Mouse (Mus musculus) c-Kit-negative CD71-positive TER-119-positive erythroid progenitor cells, embryonic 14.5 days (primary cell): ENCODE data around the gene Gcn1l1.
A peak's percentile ranks its signal among the peaks of the same experiment; 100 is the strongest.
"Not testable (repeated sequence)": the region's sequence is repeated elsewhere in the genome, so short reads cannot be mapped to it uniquely, and the experiment has no call there.

Source experiments
- DNase-seq: peaks from one replicate; pipeline ENCODE4 v3.0.0-alpha.2; 2013; ENCODE audit warnings: low read depth, low spot score

The Gcn1l1 gene

GRCm38 (mm10) chr5:115559237-115560101 is 5.6 kb upstream of the Gcn1l1 start, which contains the start of gene Rplp0:
Gene Rplp0 (plus strand): TSS chr5:115559467.
- peak; percentile 99 for DNase-seq

GRCm38 (mm10) chr5:115560336-115560905 is 4.6 kb upstream of the Gcn1l1 start:
- no peak for DNase-seq

GRCm38 (mm10) chr5:115563771-115564585 is 1.1 kb upstream of the Gcn1l1 start:
- DNase-seq, result no peak

GRCm38 (mm10) chr5:115565403-115565802 is 349 bp downstream of the Gcn1l1 start:
- no peak for DNase-seq

GRCm38 (mm10) chr5:115568681-115569080 is 3.6 kb downstream of the Gcn1l1 start:
- DNase-seq, result no peak

GRCm38 (mm10) chr5:115569308-115569707 is 4.3 kb downstream of the Gcn1l1 start:
- DNase-seq, result no peak

- no peak for DNase-seq
Observed at GRCm38 (mm10) chr5:115569721-115570120, 4.7 kb downstream of the Gcn1l1 start.

GRCm38 (mm10) chr5:115571086-115571485 is 6.0 kb downstream of the Gcn1l1 start:
- DNase-seq, result no peak

GRCm38 (mm10) chr5:115572679-115573535 is 7.9 kb downstream of the Gcn1l1 start:
- DNase-seq, result no peak

- no peak for DNase-seq
Observed at GRCm38 (mm10) chr5:115574992-115575391, 9.9 kb downstream of the Gcn1l1 start.

- DNase-seq, result not testable (repeated sequence)
Observed at GRCm38 (mm10) chr5:115577686-115578085, 12.6 kb downstream of the Gcn1l1 start.

- DNase-seq, result no peak
Observed at GRCm38 (mm10) chr5:115578922-115579321, 13.9 kb downstream of the Gcn1l1 start.

- no peak for DNase-seq
Observed at GRCm38 (mm10) chr5:115579363-115579762, 14.3 kb downstream of the Gcn1l1 start.

- DNase-seq, result no peak
Observed at GRCm38 (mm10) chr5:115580229-115581001, 15.4 kb downstream of the Gcn1l1 start.

- no peak for DNase-seq
Observed at GRCm38 (mm10) chr5:115581662-115582061, 16.6 kb downstream of the Gcn1l1 start.

- no peak for DNase-seq
Observed at GRCm38 (mm10) chr5:115585616-115586015, 20.6 kb downstream of the Gcn1l1 start.

GRCm38 (mm10) chr5:115586166-115586565 is 21.1 kb downstream of the Gcn1l1 start:
- no peak for DNase-seq

- no peak for DNase-seq
Observed at GRCm38 (mm10) chr5:115586780-115587179, 21.7 kb downstream of the Gcn1l1 start.

- DNase-seq, result no peak
Observed at GRCm38 (mm10) chr5:115591028-115591427, 26.0 kb downstream of the Gcn1l1 start.

- no peak for DNase-seq
Observed at GRCm38 (mm10) chr5:115591506-115591905, 26.5 kb downstream of the Gcn1l1 start.
